Mouse (Mus musculus) B cell, adult 2 months (primary cell): Measurements from ENCODE around the gene Gata2.
"Not testable (repeated sequence)": the region's sequence is repeated elsewhere in the genome, so short reads cannot be mapped to it uniquely, and the experiment has no call there.

Experiments used
- DNase-seq, 2 experiments: peaks; one replicate each; pipeline ENCODE4 v3.0.0; 2022

Gata2 gene

DNA sequence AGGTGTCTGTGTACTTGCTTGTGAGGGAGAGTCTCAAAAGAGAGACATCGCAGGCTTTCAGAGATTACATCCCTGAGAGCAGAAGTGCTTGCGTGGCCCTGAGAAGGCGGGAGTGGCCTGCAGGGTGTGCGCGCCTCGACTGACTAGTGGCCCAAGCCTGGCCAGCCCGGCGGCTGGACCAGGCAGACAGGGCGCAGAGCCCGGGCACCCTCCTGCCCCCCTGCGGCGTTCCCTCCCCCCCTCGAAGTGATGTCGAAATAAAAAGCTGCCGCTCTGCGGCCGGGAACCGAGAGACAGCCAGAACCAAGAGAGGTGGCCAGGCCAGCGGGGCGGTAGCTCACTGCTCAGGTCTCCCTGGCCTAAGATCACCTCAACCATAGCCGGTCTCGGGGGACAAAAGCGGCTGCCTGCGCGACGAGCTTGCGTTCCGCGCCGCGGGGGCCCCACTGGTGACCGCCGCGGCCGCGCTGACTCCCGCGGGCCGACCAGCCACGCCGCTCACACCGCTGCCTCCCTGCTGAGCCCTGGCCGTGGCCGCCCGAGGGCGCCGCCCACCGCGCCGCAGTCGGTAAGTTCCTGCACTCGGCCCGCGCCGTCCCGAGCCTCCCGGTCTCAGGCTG is at the start of gene Gata2:
Gene Gata2, plus strand, starts transcription at position 459 of the 620 bp plus-strand sequence.
- no peak for DNase-seq

DNA sequence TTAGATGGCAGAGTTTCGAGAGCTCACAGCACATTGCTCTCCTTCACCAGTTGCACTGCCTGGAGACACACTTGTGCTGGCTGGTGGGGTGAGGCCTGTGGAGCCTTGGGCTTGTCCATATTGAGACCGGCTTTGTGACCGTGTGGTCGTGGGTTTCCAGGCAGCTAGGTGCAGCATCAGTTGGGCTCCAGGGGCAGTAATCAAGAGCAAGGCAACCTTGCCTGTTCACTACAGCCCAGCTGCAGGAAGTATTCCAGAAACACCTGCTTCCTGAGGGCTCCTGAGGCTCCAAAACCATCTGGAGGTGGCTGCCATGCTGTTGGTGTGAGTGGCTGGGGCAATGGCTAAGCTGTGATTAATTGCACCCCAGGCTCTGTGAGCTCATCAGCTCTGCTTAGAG is 47.9 kb upstream of the Gata2 start:
- no peak for DNase-seq

DNA sequence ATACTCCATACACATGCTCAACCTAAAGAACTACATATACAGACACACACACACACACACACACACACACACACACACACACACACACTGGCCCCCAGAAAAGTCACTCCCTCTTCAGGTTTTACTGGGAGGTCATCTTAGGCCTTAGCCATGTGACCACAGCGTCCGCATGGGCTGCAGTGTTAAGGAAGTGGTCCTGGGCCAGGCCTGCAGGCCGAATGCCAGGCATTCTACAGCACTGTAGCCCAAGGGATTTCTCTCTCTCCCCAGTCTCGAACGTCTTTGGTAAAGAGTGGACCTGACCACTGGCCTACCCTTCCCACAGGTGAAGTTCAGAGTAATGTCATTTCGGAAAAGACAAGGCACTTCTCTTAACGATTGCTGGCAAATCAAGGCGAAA is 47.1 kb upstream of the Gata2 start:
- no peak for DNase-seq

DNA sequence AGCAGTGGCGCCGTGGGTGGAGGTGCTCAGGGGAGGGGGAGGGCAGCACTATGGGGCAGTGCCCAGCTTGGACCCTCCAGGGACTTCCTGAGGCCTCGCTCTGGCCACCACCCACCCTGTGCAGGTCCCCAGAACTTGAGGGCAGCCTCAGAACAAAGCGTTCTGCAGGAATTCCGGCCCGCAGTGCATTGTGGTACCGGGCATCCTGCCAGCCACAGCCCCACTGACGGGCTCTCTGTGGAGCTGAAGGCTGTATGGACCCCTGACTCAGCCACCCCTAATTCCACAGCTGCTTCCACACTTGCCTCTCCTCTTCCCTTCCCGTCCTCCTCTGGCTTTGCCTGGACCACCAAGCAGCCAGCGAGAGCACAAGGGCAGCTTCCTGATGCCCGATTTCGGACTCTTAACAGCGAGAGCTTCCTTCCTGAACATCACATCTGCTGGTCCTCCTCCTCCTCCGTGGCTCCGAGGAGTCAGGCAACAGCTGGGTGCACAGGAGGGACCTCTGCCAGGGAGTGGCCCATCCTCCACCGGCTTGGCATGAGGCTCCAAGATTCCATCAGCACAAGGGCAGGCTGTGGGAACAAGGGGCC is 46.2 kb upstream of the Gata2 start:
- no peak for DNase-seq

DNA sequence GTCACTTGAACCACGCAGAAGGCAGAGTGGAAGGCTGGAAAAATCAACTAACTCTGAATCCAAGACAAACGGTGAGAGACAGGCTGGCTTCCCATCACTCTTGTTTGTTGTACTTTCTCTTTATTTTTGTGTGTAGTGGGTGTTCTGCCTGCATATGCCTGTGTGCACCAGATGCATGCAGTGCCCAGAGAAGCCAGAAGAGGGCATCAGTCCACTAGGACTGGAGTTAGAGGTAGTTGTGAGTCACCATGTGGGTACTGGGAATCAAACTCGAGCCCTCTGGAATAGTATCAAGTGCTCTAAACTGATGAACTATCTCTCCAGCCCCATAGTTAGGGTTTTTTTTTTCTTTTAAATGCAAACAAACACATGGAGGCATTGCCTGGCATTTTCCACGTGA is 42.4 kb upstream of the Gata2 start:
- no peak for DNase-seq

DNA sequence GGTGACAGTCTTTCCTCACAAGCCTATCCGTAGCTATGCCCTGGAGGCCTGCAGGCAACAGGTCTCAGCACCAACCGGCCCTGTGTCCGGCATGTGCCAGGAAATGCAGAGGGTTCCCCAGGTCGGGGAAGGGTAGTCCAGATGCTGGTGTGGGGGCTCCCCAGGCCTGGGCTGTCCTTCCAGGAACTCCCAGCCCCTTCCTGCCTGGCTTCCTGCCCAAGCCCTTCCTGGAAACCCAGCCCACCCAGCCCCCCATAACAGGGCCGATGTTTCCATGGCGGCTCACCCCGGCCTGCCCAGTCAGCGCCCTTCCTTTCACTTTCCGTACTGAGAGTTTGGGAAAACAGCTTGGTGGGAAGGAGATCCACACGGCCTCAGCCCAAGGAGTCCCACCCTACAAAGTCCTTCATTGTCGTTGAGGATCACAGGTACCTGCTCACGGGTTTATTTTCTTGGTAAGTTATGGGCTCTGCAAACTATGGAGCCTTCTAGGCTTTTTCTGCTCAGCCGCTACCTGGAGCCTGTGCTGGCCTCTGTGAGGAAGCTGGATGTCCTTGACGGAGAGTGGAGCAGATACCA is 41.5 kb upstream of the Gata2 start:
- DNase-seq: no peak

DNA sequence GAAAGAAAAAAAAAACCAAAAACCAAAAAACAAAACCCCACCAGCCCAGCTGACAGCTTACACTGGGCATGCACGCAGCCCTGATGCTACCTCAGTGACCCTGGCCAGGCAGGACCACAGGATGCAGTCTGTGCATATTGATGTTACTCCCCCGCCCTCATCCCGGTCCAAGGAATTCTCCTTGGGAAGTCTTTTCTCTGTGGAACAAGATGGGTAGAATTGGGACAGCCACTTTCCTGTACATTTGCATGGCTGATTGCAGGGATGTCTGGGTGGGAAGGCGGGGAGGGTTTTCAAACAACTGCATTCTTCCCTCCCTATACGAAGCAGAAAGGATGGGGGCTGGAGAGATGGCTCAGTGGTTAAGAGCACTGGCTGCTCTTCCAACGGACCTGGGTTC is 40.7 kb upstream of the Gata2 start:
- no peak for DNase-seq

DNA sequence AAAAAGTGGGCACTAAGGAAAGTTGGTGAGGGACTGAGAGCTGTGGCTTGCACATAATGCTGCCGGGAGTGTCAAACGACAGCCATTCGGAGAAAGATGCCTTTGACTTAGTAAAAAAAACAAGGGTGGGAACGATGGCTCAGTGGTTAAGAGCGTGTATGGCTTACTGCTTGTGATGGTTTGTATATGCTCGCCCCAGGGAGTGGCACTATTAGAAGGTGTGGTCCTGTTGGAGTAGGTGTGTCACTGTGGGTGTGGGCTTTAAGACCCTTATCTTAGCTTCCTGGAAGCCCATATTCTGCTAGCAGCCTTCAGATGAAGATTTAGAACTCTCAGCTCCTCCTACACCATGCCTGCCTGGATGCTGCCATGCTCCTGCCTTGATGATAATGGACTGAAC is 38.1 kb upstream of the Gata2 start:
- DNase-seq: not testable (repeated sequence)

DNA sequence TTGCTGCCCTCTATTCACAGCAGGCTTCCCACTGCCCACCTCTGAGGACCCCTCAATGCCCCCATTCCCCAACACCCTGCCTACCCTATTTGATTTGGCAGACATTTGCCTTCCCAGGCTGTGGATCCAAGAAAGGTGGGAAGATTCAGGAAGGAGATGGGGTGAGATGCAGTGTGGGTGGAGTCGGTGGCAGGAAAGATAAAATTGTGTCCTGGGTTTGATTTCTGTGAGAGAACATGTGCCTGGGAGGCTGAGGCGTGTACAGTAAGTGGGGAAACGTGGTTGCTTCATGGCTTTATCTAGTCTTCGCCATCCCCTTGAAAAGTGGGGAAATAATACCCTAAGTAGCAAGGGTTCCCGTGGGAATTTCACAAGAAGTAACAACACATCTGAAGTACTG is 34.9 kb upstream of the Gata2 start:
- DNase-seq: no peak

DNA sequence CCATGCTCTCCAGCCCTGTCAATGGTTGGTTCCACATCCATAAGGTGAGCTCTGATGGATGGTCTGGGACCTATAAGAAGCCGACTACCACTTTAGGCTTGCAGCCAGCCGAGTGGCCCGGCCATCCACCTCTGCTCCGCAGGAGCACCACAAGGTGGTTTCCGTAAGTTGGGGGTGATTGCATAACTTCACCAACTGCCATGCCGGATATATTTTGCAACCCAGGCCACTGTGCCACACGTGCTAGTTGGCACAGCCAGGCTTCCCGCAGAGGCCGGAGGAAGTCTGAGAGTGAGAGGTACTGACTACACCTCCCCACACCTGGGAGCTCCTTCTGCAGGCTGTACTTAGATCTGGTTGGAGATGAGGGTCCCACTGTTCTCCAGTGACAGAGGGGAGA is 27.6 kb upstream of the Gata2 start:
- no peak for DNase-seq

DNA sequence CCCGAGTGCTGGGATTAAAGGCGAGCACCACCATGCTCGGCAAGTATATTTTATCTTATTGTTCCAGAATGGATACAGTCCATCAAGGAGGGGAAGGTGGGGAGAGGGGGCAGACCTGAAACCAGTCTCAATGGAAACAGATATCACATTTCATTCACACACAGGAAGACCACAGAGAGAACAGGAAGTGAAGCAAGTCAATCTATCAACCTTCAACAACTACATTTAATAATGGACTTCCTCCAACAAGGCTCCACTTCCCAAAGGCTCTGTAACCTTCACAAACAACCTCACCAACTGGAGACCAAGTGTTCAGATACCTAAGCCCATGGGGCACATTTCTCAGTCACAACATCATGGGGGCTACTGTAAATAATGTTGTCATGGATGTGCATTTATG is 19.5 kb upstream of the Gata2 start:
- no peak for DNase-seq

DNA sequence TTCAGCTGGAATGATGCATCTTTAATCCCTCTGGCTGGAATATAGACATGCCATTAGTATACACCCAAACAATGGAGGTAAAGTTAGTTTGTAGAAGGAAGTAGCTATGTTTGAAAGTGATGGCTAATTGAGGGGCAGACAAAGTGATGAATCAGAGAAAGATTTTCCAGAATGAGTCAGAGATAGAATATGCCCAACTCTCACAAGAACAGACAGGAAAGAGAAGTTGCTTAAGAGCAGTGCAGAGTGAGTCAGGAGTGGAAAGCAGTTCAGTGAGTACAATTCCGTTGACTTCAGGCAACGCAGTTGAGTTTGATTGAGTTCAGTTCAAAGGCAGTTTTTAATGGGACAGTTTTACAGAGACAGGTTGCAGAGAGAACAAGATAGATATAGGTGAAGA is 19.0 kb upstream of the Gata2 start:
- DNase-seq: no peak

DNA sequence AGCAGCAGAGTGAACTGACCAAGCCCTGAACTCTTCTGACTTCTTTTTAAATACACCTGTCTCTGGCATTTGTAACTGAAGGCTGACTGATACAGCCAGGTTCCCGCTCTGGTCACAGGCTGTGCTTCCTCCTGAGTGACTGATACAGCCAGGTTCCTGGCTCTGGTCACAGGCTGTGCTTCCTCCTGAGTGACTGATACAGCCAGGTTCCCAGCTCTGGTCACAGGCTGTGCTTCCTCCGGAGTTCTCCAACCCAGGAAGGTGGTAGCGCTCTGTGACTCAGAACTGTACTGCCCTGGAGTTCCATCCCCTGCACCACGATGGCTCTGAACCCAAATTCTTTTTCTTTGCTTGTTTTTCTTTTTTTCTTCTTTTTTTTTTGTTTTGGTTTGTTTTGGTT is 9.0 kb upstream of the Gata2 start:
- no peak for DNase-seq

DNA sequence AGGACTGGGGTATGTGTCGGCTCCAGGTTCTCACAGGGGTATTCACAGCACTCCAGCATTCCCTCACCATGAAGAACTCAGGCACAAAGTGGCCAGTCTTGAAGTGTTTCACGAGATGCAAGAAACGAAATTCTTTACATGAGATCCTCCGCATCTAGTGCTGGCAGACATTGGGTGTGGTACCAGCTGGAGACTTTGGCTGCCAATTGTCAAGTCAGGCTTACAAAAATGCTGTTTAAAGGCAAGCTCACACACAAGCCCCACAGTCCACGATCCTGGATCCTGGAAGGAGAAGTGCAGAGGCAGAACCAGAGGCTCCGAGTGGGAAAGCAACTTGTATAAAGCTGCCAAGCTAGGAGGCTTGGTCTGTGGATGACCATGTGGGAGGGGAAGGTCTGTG is 5.5 kb upstream of the Gata2 start:
- no peak for DNase-seq

DNA sequence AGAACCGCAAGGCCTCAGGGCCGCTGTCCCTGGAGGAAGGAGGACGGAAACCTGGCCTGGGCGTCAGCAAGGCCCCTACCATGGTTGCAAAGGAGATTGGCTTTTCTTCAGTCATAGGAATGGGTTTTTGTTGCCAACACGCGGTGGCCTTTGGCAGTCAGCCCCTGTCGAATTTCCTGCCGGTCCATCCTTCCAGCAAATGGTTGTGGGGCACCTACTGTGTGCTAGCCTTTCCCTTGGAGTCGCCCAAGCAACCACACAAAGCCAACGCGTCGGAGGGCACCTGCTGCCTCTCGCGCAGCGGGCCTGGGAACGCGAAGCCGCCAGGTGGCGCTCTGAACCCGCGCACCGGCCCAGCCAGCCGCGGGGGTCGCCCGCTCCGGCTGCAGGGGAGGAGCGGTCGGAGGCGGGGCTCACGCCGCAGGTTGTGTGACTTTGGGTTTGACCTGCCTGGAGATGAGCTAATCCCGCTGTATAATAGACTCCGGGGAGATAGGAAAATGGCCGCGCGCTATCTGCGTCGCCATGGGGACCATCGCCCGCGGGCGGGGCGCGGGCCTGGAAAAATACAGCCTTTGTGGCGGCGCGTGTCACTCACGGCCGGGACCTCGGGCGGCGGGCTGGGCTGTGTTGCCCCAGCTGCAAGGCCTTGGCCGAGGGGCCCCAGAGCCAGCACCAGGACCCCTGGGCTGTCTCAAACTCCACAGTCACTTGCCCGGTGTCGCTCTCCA is 4.2 kb upstream of the Gata2 start:
- DNase-seq: peak; percentile 66 to 73

DNA sequence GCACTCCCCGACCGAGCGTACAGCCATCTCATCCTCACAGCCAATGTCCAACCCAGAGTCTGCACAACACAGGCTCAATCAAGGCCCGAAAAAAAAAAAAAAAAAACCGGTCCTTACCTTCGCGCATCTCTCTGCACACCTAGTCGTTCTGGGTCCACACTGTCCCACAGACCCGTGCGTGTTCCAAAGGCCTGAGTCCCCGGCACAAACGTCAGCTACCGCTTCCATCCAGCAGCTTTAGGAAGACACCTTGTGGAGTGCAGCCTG is 3.7 kb upstream of the Gata2 start:
- DNase-seq: no peak

DNA sequence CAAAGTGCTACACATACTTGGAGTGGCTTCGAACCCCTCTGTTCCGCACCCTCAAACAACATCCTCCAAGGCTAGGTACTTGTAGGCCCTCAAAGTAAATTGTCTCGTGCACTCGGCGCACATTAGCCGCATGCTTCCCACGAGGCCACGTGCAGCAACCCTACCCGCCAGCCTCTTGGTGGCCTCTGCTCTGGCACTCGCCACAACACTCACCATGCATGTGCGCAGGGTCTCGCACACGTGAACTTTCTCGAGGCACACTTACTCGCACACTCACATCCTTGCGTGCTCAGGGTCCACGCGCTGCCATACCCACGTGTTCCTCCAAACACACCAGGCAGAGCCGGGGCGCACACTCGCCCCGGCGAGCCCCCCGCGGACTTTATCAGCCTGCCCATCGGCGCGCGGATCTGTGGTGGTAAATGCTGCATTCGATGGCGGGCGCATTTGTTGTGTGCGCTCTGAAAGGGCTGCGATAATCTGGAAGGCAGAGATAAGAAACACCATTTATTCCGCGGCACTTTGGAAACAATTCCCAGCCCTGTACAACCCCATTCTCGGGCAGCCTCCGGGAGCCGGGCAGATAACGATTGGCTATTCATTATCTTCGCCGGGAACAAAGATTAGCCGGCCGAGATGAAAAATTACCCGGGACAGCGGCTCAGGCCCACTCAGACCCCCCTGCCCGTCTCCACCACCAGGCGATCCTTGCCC is 3.2 kb upstream of the Gata2 start:
- DNase-seq: no peak

DNA sequence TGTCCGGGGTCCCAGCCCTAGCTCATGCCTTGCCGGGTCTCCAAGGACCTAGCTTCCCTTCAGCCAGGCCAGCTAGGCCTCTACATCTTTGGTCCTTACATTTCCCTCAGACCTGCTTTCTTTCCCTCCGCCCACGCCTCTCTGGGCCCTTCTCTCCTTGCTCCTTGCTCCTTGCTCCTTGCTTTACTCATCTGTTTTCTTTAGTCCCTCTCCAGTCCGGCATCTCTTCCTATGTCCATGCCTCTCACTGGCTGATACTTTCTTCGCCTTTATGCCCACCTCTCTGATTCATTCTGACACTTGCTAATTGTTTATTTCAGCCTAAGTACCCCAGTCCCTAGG is 2.7 kb upstream of the Gata2 start:
- DNase-seq: no peak

DNA sequence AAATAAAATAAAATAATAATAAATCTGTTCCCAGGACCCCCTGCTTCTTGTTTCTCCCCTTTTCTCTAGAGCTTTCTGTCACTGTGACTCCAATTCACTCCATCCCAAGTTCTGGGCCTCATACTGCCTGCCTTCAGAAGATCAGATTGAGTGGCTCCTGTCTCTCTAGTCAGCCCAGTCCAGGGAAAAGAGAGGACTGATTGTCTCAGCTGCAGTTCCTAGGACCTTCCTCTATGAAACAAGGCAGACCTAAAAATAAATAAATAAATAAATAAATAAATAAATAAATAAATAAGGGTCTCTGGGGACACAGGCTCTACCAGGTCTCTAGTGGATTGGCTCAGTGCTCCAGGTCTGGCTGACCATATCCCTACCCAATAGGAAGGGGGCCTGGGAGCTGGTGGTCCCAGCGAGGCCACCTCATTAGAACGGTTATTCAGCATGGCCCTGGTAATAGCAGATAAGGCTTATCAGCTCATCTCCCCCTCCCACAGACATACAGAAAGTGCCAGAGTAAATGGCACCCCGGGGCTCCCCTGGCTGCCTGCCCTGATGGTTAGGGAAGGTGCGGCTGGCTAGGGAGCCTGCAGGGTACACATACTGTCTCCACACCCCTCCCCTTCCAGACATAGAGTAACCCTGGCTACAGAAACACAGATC is 2.1 kb upstream of the Gata2 start:
- DNase-seq: no peak

DNA sequence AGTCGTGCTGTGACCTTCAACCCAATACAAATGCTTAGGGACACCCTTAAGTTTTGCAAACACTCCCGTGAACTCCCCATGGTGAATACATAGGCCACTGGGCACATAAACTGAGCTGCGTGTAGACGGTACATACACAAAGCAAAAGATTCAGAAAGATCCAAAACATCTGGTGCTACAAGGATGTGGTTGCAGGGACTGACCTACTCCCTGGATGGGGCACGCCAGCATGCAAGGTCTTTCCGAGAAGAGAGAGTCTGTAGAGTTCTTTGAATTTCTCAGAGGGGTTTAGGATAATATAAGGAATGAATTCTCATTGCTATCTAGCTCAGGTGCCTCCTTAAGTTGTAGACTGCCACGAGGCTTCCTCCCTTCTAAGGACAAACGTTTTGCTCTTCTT is 935 bp upstream of the Gata2 start:
- no peak for DNase-seq

DNA sequence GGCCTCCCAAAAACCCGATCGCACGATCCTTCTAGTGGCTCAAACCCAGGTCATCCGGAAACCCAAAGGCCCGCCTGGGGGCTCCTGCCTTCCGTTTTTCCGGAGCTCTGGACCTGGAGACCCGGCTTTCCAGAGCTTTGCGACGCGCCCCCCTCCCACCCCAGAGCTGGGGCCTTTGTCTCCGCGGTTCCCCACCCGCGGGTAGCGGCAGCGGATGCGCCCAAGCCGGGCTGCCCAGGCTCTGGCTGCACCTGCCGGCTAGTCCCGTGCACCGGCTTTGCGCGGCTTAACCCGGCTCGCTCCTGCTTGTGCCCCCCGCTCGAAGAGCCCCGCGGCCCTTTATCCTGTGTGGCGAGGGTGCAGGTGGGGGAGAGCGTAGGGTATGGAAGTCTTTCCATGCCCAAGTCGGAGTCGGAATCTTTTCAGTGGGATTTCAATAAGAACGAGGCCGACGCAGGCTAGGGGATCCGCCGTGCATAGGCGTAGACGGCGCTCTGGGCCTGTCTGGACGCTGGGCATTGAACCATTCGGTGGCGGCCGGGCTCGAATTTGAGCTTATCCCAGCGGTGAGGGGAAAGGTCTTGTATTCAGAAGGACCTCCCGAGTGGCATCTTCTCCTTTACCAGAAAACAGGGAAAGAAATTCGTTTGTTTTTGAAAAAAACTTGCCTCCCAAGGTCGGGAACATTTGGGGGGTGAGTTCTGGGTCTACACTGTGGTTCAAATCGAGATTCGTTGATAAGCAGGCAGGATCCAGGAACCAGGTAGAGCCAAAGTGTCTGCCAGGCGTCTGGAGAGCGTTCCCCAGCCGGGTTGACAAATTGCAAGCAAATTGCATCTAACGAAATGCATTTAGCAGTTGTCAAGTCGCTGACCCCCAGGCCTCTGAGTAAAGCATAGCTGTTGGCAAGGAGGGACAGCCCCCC is 624 bp downstream of the Gata2 start:
- no peak for DNase-seq

DNA sequence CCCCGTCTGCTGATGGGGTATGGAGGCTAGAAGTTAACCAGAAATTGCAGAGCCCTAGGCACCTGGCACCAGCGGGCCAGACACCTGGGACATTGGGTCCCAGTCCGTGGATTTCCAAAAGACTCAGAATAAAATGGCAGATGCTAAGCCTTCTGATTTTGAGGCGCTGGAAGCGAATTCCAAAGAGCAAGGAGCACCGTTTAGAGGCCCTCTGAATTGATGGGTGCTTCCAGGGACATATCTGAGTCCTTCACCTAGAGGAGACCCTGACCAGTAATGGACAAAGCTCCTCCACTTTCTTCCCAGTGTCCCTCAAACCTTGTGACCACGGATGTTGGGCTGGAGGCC is 1.3 kb downstream of the Gata2 start:
- no peak for DNase-seq
